18 mouse cellular contexts compared by ENCODE assay signal in genomic region chr4:47964630-47965029, GRCm38 (mm10).
A peak's percentile ranks its signal among the peaks of the same experiment; 100 is the strongest.
DNase-seq lines count a peak whose midpoint lies in the region; ATAC-seq lines count a peak whose summit lies in the region.
"Had no signal": no experiment of that assay in that cellular context is flagged by ENCODE, and none has a peak within 500 bp of the region (broad histone marks: within the 10 kb centered on the region; RNA-seq: fewer than 3 reads in every experiment).

No protein-coding gene starts in this region.

- peak; percentile 76 to 82 for ATAC-seq in hematopoietic stem cell, adult 5-6 weeks (replicated peaks in 1 of 2; ENCODE audit: insufficient read depth in 1 of 2, low FRiP score in 2 of 2, low TSS enrichment in 1 of 2, low read depth in 1 of 2, poor library complexity in 2 of 2, severe bottlenecking in 2 of 2)
- ATAC-seq: forebrain, embryonic 13.5 days; lung, postnatal 0 days; midbrain, embryonic 16.5 days had no signal

- DNase-seq in spleen, postnatal 36 days (ENCODE audit: low spot score in 2 of 2) = peak; percentile 17 to 35
- DNase-seq in spleen, postnatal 4 days (ENCODE audit: low spot score in 2 of 2) = no peak
- DNase-seq in thymus, postnatal 0 days (ENCODE audit: low spot score) = peak; percentile 19
- DNase-seq in urinary bladder, adult 18-20 months (ENCODE audit: low spot score in 2 of 2) = no peak
- no peak for DNase-seq in adrenal gland, adult 2 months
- no peak for DNase-seq in urinary bladder, postnatal 25 days (ENCODE audit: low spot score)
- no peak for DNase-seq in kidney, postnatal 25 days
- DNase-seq: adrenal gland, postnatal 36 days; cerebellum, adult 9-11 months; heart, postnatal 10 days; kidney, adult 2 months; kidney, postnatal 10 days; layer of hippocampus, postnatal 36 days; right cerebral cortex, adult 18-20 months had no signal

Comparison
In these comparisons a context has a peak if more than half of its experiments do, and no peak if none do; other contexts are left out.
1. DNase-seq: peak in spleen, postnatal 36 days (2 of 2) and thymus, postnatal 0 days (single experiment); none in spleen, postnatal 4 days (0 of 2), urinary bladder, adult 18-20 months (0 of 2), adrenal gland, adult 2 months (single experiment), urinary bladder, postnatal 25 days (single experiment) and kidney, postnatal 25 days (0 of 2).